Mouse (Mus musculus) hindbrain, embryonic 12.5 days (tissue): ENCODE results near the gene Dip2b. TPM values are rescaled to one million over a fixed set of nuclear protein-coding genes. Genes with fewer than 3 reads are reported as not detected.

Experiments used
- ATAC-seq: fragments of 200-750 bp; cut with Nextera tagmentation; 2 replicates; pipeline ENCODE4 v1.8.0; 2017; ENCODE audit warnings: moderate TSS enrichment; ENCODE audit not compliant: low FRiP score
- H3K27ac ChIP-seq: fragments of 300-500 bp; sonication (generic); 2 replicates; pipeline ENCODE4 v1.5.1; 2016; ENCODE audit warnings: mild to moderate bottlenecking
- H3K27me3 ChIP-seq: fragments of 300-500 bp; sonication (generic); 2 replicates; pipeline ENCODE4 v1.6.1; 2016; ENCODE audit warnings: mild to moderate bottlenecking
- H3K36me3 ChIP-seq: fragments of 300-500 bp; sonication (generic); 2 replicates; pipeline ENCODE4 v1.6.1; 2016; ENCODE audit warnings: mild to moderate bottlenecking
- H3K4me1 ChIP-seq: fragments of 300-500 bp; sonication (generic); 2 replicates; pipeline ENCODE4 v1.6.1; 2016
- H3K4me2 ChIP-seq: fragments of 300-500 bp; sonication (generic); replicated peaks from 2 replicates; pipeline ENCODE4 v1.6.1; 2016; ENCODE audit warnings: mild to moderate bottlenecking
- H3K4me3 ChIP-seq: fragments of 300-500 bp; sonication (generic); 2 replicates; pipeline ENCODE4 v1.5.1; 2016; ENCODE audit warnings: mild to moderate bottlenecking
- H3K9ac ChIP-seq: fragments of 300-500 bp; sonication (generic); 2 replicates; pipeline ENCODE4 v1.6.1; 2016; ENCODE audit warnings: mild to moderate bottlenecking, moderate library complexity
- H3K9me3 ChIP-seq: fragments of 300-500 bp; sonication (generic); replicated peaks from 2 replicates; pipeline ENCODE4 v1.6.1; 2016; ENCODE audit warnings: mild to moderate bottlenecking
- WGBS: fragments of 180-500 bp; shearing (Covaris S2); methylation state at CpG from one replicate; pipeline ENCODE4 v1.1.7; 2016; 5-methylcytosine and 5-hydroxymethylcytosine counted together
- polyA plus RNA-seq: library from polyadenylated mRNA; unstranded; fragments of >200 nt; fragmentation: Nextera tagmentation; extraction: Ambion mirVana; gene quantifications from 2 replicates; pipeline ENCODE4 v1.2.1, GENCODE M21; 2016

Dip2b gene
- polyA plus RNA-seq, 1 experiment from 2014 or later, result 27.5 TPM

DNA sequence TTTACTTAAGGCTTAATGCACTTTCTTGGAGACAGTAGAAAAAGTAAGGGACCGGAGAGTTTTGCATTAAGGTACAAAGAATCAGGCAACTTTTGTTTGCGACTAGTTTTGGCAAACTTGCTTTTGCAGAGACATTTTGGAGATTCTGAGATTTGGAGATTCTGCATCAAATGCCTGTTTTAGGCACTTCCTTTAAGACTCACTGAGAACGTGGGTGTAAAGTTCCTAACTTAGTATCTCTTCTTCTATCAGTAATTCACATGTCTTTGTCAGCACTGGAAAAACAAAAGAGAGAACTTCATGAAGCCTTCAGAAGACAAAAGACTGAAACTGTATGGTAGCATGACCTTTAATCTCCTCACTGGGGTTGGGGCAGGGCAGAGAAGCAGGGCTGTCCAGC lies 19.2 kb downstream of the Dip2b start:
- Histone ChIP-seq H3K36me3 (no peaks in the 10 kb centered on the region), H3K9me3 (no peaks in the 10 kb centered on the region), H3K4me3 (no peak overlapping the region), H3K27me3 (no peaks in the 10 kb centered on the region), H3K27ac (no peak overlapping the region), H3K9ac (no peak overlapping the region), H3K4me1 (peaks cover 13% of the 10 kb centered on the region), H3K4me2 (no peak overlapping the region)
- ATAC-seq, result no peak
- WGBS, result 80% methylated on average over 3 of the region's 3 CpGs

DNA sequence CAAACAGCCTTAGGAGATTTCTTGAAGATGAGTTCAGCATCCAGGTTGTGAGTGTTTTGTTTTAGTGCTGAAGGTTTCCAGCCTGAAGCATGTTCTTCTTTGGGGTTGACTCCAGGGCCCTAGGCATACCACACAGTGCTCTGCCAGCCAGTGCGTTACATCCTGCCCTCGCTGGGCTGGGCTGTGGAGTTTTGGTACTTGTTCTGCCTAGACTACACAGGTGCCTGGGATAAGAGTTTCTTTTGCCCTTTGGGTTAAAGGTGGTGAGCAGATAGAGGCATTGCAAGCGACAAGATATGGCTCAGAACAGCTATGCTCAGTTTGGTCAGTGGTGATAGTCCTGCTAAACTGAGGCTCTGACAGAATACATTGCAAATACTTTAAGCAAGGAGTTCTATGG lies 19.7 kb downstream of the Dip2b start:
- H3K9me3 ChIP-seq, result no peaks in the 10 kb centered on the region
- no peak overlapping the region for H3K9ac ChIP-seq
- no peak overlapping the region for H3K4me3 ChIP-seq
- no peaks in the 10 kb centered on the region for H3K27me3 ChIP-seq
- H3K27ac ChIP-seq, result no peak overlapping the region
- 89% methylated on average over 3 of the region's 3 CpGs for WGBS
- peaks cover 9% of the 10 kb centered on the region for H3K4me1 ChIP-seq
- H3K36me3 ChIP-seq, result no peaks in the 10 kb centered on the region
- H3K4me2 ChIP-seq, result no peak overlapping the region
- no peak for ATAC-seq

DNA sequence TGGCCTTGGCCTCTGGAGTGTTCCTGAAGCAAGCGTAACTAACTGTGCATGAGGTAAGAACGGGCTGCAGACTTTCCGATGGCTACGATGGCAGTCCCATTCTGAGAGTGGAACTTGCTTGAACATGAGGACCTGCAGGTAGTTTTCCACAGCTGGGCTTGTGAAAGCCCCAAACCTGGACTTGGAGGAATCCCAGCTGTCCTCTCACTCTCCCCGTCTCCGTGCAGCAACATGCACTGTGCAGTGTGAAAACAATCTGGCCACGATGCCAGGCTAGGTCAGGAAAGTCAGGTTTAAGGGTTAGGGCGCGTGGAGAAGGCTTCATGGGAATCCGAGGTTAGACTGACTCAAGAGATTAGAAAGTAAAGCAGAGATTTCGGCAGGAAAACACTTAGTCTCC lies 20.4 kb downstream of the Dip2b start:
- 82% methylated on average over 11 of the region's 11 CpGs for WGBS
- Histone ChIP-seq H3K27ac (no peak overlapping the region), H3K4me2 (no peak overlapping the region), H3K4me3 (no peak overlapping the region), H3K36me3 (no peaks in the 10 kb centered on the region), H3K9ac (no peak overlapping the region), H3K27me3 (no peaks in the 10 kb centered on the region), H3K4me1 (peaks cover 7% of the 10 kb centered on the region; the same call in 1 of the 2 replicates), H3K9me3 (no peaks in the 10 kb centered on the region)
- no peak for ATAC-seq

- ATAC-seq, result no peak
- Histone ChIP-seq H3K27me3 (no peaks in the 10 kb centered on the region), H3K9me3 (no peaks in the 10 kb centered on the region), H3K36me3 (no peaks in the 10 kb centered on the region), H3K27ac (no peak overlapping the region), H3K4me1 (peaks cover 7% of the 10 kb centered on the region; the same call in 1 of the 2 replicates), H3K4me3 (no peak overlapping the region), H3K9ac (no peak overlapping the region), H3K4me2 (no peak overlapping the region)
- WGBS, result 81% methylated on average over 7 of the region's 7 CpGs
Measured at GRCm38 (mm10) chr15:100059626-100060311, 21.3 kb downstream of the Dip2b start.

DNA sequence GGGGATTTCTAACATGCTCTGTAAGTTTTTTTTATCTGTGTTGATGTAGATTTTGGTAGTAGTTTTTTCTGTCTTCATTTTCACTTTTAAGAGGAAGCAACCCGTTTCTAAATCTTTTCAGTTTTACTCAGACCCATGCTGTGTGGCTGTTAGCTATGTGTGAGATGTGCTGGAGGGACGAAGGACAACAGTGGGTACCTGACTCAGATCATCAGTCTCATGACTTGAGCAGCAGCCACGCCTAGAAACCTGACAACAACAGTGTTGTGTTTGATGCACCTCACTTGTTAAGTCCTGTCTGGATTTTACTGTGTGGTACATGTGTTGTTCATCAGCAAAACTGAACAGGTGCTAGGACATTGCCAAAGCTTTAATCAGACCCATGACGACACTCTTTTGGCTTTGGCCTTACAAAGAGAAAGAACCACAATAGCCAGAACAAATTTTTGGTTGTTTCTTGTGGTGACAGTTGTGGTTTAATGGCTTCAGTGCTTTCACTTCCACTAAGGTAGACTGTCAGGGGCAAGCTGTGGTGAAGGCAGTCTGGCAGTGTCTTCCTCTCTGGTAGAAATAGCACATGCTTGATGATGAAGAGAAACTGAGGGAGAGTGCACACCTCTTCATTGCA lies 22.2 kb downstream of the Dip2b start:
- no peak for ATAC-seq
- no peak overlapping the region for H3K27ac ChIP-seq
- H3K4me1 ChIP-seq, result peaks cover 7% of the 10 kb centered on the region; the same call in 1 of the 2 replicates
- WGBS, result 83% methylated on average over 4 of the region's 4 CpGs
- no peaks in the 10 kb centered on the region for H3K36me3 ChIP-seq
- no peaks in the 10 kb centered on the region for H3K27me3 ChIP-seq
- H3K9me3 ChIP-seq, result no peaks in the 10 kb centered on the region
- no peak overlapping the region for H3K9ac ChIP-seq
- H3K4me2 ChIP-seq, result no peak overlapping the region
- no peak overlapping the region for H3K4me3 ChIP-seq

- H3K9ac ChIP-seq, result no peak overlapping the region
- no peak overlapping the region for H3K4me3 ChIP-seq
- no peaks in the 10 kb centered on the region for H3K27me3 ChIP-seq
- no peak overlapping the region for H3K4me2 ChIP-seq
- H3K9me3 ChIP-seq, result no peaks in the 10 kb centered on the region
- H3K36me3 ChIP-seq, result no peaks in the 10 kb centered on the region
- no peak for ATAC-seq
- no peak overlapping the region for H3K27ac ChIP-seq
- H3K4me1 ChIP-seq, result peaks cover 5% of the 10 kb centered on the region; the same call in 1 of the 2 replicates
- over 99% methylated on average over 3 of the region's 3 CpGs for WGBS
Measured at GRCm38 (mm10) chr15:100061377-100061776, 22.9 kb downstream of the Dip2b start.

DNA sequence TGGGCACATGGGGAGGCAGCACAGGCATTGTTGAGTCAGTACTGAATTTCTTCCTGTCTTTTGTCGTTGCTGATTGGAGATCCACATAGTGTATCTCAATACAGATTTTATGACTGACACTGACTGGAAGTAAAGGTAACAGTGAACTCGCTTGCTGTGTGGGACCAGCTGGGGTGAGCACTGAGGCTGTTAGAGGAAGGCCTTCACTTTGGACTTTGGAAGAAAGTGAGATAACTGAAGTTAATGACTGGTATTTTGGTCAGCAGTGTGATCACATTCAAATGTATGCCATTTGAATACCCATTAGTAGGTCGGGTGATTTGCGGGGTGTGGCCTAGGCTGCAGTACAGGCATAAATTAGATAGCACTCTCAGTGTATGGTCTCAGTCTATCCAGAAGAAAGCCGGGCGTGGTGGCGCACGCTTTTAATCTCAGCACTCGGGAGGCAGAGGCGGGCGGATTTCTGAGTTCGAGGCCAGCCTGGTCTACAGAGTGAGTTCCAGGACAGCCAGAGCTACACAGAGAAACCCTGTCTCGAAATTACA lies 24.8 kb downstream of the Dip2b start:
- Histone ChIP-seq H3K4me2 (no peak overlapping the region), H3K9me3 (no peaks in the 10 kb centered on the region), H3K4me1 (peaks cover 3% of the 10 kb centered on the region; the same call in 1 of the 2 replicates), H3K36me3 (no peaks in the 10 kb centered on the region), H3K9ac (no peak overlapping the region), H3K27ac (no peak overlapping the region), H3K4me3 (no peak overlapping the region), H3K27me3 (no peaks in the 10 kb centered on the region)
- WGBS, result 97% methylated on average over 13 of the region's 13 CpGs
- no peak for ATAC-seq

DNA sequence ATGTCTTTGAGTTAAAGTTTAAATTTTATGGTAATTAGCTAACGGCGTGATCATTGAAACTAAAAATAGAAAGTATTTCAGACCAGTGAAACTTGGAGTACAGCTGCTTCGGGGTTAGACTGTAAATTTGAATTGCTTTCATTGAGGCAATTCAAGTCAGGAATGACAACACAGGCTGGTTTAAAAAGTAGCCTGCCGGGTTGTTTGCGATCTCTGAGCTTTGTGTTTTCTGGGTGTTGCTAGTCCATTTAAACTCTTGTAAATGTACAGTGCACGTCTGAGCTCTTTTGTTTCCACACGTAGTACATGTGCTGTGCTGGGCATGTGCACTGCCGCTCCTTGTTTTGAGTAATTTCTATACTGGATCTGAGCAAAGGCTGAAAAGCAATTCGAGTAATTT lies 28.2 kb downstream of the Dip2b start:
- no peak overlapping the region for H3K27ac ChIP-seq
- peaks cover 3% of the 10 kb centered on the region; the same call in 1 of the 2 replicates for H3K4me1 ChIP-seq
- H3K9ac ChIP-seq, result no peak overlapping the region
- no peak overlapping the region for H3K4me2 ChIP-seq
- WGBS, result 74% methylated on average over 9 of the region's 9 CpGs
- H3K27me3 ChIP-seq, result no peaks in the 10 kb centered on the region
- no peak overlapping the region for H3K4me3 ChIP-seq
- ATAC-seq, result no peak
- no peaks in the 10 kb centered on the region for H3K36me3 ChIP-seq
- H3K9me3 ChIP-seq, result no peaks in the 10 kb centered on the region

DNA sequence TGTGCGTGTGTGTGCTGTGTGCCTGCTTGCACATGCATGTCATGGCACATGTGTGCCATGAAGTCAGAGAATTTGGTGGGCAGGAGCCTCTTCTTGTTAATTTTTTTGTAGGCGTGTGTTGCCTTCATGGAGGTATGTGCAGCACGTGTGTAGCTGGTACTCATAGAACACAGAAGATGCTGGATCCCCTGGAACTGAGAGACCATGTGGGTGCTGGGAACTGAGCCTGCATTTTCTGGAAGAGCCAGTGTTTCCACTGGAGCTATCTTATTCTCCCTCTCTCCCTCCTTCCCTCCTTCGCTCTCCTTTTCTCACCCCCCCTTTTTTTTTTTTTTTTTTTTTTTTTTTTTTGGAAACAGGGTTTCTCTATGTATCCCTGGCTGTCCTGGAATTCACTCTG lies 30.6 kb downstream of the Dip2b start:
- H3K27ac ChIP-seq, result no peak overlapping the region
- no peak overlapping the region for H3K4me3 ChIP-seq
- 93% methylated on average over 4 of the region's 4 CpGs for WGBS
- H3K9me3 ChIP-seq, result no peaks in the 10 kb centered on the region
- ATAC-seq, result no peak
- no peak overlapping the region for H3K4me2 ChIP-seq
- H3K9ac ChIP-seq, result no peak overlapping the region
- no peaks in the 10 kb centered on the region for H3K27me3 ChIP-seq
- no peaks in the 10 kb centered on the region for H3K36me3 ChIP-seq
- H3K4me1 ChIP-seq, result peaks cover 17% of the 10 kb centered on the region

DNA sequence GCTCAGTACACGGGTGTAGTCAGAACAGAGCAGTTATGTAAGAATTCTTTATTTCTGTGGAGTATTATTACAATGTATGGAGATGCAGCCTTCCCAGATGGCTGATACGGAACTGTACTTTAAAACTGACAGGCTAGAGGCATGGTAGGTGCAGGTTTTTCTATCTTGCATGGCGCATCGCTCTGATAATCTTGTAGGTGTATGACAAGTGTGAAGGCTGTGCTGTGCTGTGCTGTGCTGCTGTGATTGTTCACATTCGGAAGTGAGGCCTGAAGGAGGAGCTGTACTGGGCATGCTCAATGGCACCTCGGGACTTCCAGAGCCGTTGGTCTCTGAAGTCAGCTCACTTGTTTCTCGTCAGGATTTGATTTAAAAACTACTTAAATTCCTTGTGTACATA lies 31.6 kb downstream of the Dip2b start:
- H3K4me1 ChIP-seq, result peaks cover 26% of the 10 kb centered on the region
- H3K4me3 ChIP-seq, result no peak overlapping the region
- no peaks in the 10 kb centered on the region for H3K27me3 ChIP-seq
- no peak overlapping the region for H3K27ac ChIP-seq
- no peaks in the 10 kb centered on the region for H3K36me3 ChIP-seq
- H3K4me2 ChIP-seq, result no peak overlapping the region
- no peak for ATAC-seq
- 90% methylated on average over 8 of the region's 8 CpGs for whole genome bisulfite sequencing
- no peaks in the 10 kb centered on the region for H3K9me3 ChIP-seq
- H3K9ac ChIP-seq, result no peak overlapping the region

GRCm38 (mm10) chr15:100071819-100072218 lies 33.4 kb downstream of the Dip2b start:
- H3K9ac ChIP-seq, result no peak overlapping the region
- H3K27ac ChIP-seq, result no peak overlapping the region
- ATAC-seq, result no peak
- no peaks in the 10 kb centered on the region for H3K27me3 ChIP-seq
- H3K4me3 ChIP-seq, result no peak overlapping the region
- no peak overlapping the region for H3K4me2 ChIP-seq
- H3K4me1 ChIP-seq, result peaks cover 39% of the 10 kb centered on the region
- H3K9me3 ChIP-seq, result no peaks in the 10 kb centered on the region
- H3K36me3 ChIP-seq, result no peaks in the 10 kb centered on the region
- 87% methylated on average over 3 of the region's 3 CpGs for WGBS

DNA sequence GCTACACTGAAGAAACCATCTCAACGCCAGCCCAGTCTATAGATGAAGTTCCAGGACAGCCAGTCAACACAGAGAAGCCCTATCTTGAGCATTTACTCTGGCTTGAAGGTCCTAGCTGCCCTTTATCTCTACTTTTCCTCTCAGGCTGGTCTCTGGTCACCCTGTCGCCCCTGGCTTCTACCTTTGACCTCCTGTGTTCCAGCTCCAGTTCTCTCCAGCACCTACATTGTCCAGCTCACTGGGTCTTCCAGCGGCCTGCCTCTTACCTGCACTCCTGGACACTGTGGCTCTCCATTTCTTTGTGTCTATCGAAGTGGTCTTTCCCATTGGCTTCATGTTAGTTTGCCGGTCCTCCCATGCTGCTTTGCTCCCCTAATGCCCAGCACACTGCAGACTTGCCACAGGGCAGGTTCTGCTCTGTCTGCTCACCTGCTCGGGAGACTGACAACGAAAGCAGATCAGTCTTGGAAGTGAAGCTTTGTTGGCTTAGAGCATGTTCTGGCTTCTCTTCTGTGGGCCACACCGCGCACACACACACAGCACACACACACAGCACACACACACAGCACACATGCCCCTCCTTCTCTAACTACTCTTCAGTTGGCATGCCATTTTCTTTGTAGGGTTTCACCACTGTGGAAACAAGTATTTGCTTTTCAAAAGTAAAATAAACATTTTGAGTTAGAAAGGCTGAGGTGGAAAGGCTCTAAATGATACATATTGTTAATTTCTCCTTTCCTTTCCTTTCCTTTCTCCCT lies 35.4 kb downstream of the Dip2b start:
- Histone ChIP-seq H3K27me3 (no peaks in the 10 kb centered on the region), H3K4me2 (no peak overlapping the region), H3K4me1 (peaks cover 39% of the 10 kb centered on the region), H3K9ac (0 out of 2 replicates have a peak overlapping the region, but pooled peaks have one; percentile 5), H3K36me3 (no peaks in the 10 kb centered on the region), H3K27ac (0 out of 2 replicates have a peak overlapping the region, but pooled peaks have one; percentile 24), H3K9me3 (no peaks in the 10 kb centered on the region), H3K4me3 (no peak overlapping the region)
- 80% methylated on average over 9 of the region's 9 CpGs for WGBS
- ATAC-seq, result no peak
